Mouse (Mus musculus) ES-Bruce4 (cell line): ENCODE results near the gene Hdac5. TPM values are rescaled to one million over a fixed set of nuclear protein-coding genes. Genes with fewer than 3 reads are reported as not detected.

Source experiments
- H3K27ac ChIP-seq: 2 replicates; pipeline ENCODE4 v1.5.1; 2012; ENCODE audit warnings: low read length, inconsistent platforms; ENCODE audit not compliant: insufficient read depth
- H3K27me3 ChIP-seq: 2 replicates; pipeline ENCODE4 v1.6.1; 2012; ENCODE audit warnings: mild to moderate bottlenecking, low read length, inconsistent platforms; ENCODE audit not compliant: control insufficient read depth, poor library complexity, insufficient read depth, severe bottlenecking
- H3K36me3 ChIP-seq: 2 replicates; pipeline ENCODE4 v1.6.1; 2012; ENCODE audit warnings: inconsistent platforms, mild to moderate bottlenecking, low read length, moderate library complexity; ENCODE audit not compliant: control insufficient read depth, poor library complexity, insufficient read depth, severe bottlenecking
- H3K4me1 ChIP-seq: one replicate; pipeline ENCODE4 v1.8.1; 2011; ENCODE audit warnings: low read length; ENCODE audit not compliant: control insufficient read depth, insufficient read depth
- H3K4me3 ChIP-seq: 2 replicates; pipeline ENCODE4 v1.5.1; 2011; ENCODE audit warnings: low read depth, mild to moderate bottlenecking, low read length
- H3K9ac ChIP-seq: 2 replicates; pipeline ENCODE4 v1.6.1; 2012; ENCODE audit warnings: low read depth, mild to moderate bottlenecking, inconsistent platforms; ENCODE audit not compliant: poor library complexity, severe bottlenecking
- H3K9me3 ChIP-seq: replicated peaks from 2 replicates; pipeline ENCODE4 v1.6.1; 2012; ENCODE audit warnings: mild to moderate bottlenecking, low read length, inconsistent platforms; ENCODE audit not compliant: control insufficient read depth, poor library complexity, insufficient read depth, severe bottlenecking
- CTCF ChIP-seq: IDR thresholded peaks from one replicate; pipeline ENCODE4 v1.8.1; 2011; ENCODE audit warnings: low read depth, low read length
- EP300 ChIP-seq: IDR thresholded peaks from 2 replicates; pipeline ENCODE4 v1.6.1; 2011; ENCODE audit warnings: low read depth, low read length; ENCODE audit not compliant: insufficient read depth
- POLR2A ChIP-seq: IDR thresholded peaks from one replicate; pipeline ENCODE4 v1.8.1; 2011; ENCODE audit warnings: low read length; ENCODE audit not compliant: insufficient read depth
- polyA plus RNA-seq: library from polyadenylated mRNA; stranded (reverse); fragments of >200 nt; gene quantifications from 2 replicates; pipeline ENCODE4 v1.2.4, GENCODE M21; 2011; ENCODE audit warnings: low read depth; ENCODE audit not compliant: missing spikeins, insufficient read depth, insufficient read length

Hdac5 gene
- 41.2 and 42.4 TPM in 2 replicates for polyA plus RNA-seq

GRCm38 (mm10) chr11:102230006-102230741 is at the start of gene Hdac5:
Gene Hdac5, minus strand, starts transcription at chr11:102230166.
- Histone ChIP-seq H3K9ac (peak within 1 kb of the TSS; percentile 83), H3K9me3 (no peaks in the 10 kb centered on the region), H3K4me1 (peaks cover 10% of the 10 kb centered on the region), H3K27ac (no peak within 1 kb of the TSS), H3K4me3 (peak within 1 kb of the TSS; percentile 89), H3K27me3 (no peaks in the 10 kb centered on the region), H3K36me3 (no peaks in the 10 kb centered on the region)
- TF ChIP-seq POLR2A (peak; percentile 31), CTCF (no peak), EP300 (no peak)

GRCm38 (mm10) chr11:102279595-102279994 is 49.6 kb upstream of the Hdac5 start:
- Histone ChIP-seq H3K4me1 (no peaks in the 10 kb centered on the region), H3K9me3 (no peaks in the 10 kb centered on the region), H3K27ac (no peak overlapping the region), H3K27me3 (no peaks in the 10 kb centered on the region), H3K9ac (no peak overlapping the region), H3K4me3 (no peak overlapping the region), H3K36me3 (no peaks in the 10 kb centered on the region)
- TF ChIP-seq EP300 (no peak), CTCF (no peak), POLR2A (no peak)

GRCm38 (mm10) chr11:102277754-102278153 is 47.8 kb upstream of the Hdac5 start:
- H3K36me3 ChIP-seq = no peaks in the 10 kb centered on the region
- H3K9me3 ChIP-seq = no peaks in the 10 kb centered on the region
- H3K27me3 ChIP-seq = no peaks in the 10 kb centered on the region
- H3K27ac ChIP-seq = no peak overlapping the region
- H3K9ac ChIP-seq = no peak overlapping the region
- TF ChIP-seq CTCF = no peak
- no peak for TF ChIP-seq EP300
- TF ChIP-seq POLR2A = no peak
- no peak overlapping the region for H3K4me3 ChIP-seq
- H3K4me1 ChIP-seq = no peaks in the 10 kb centered on the region

- Histone ChIP-seq H3K9me3 (no peaks in the 10 kb centered on the region), H3K4me1 (no peaks in the 10 kb centered on the region), H3K9ac (peak overlapping the region; percentile 17), H3K4me3 (peak overlapping the region; percentile 24), H3K27me3 (no peaks in the 10 kb centered on the region), H3K27ac (no peak overlapping the region), H3K36me3 (no peaks in the 10 kb centered on the region)
- TF ChIP-seq CTCF (peak; percentile 24), EP300 (no peak), POLR2A (no peak)
Observed at GRCm38 (mm10) chr11:102276411-102276915, 46.5 kb upstream of the Hdac5 start.

GRCm38 (mm10) chr11:102268520-102269244 is 38.7 kb upstream of the Hdac5 start, which contains the start of gene Asb16:
Gene Asb16, plus strand, starts transcription at chr11:102268743.
- Histone ChIP-seq H3K4me1 (peaks cover 10% of the 10 kb centered on the region), H3K27ac (peak within 1 kb of the TSS; percentile 33), H3K9me3 (no peaks in the 10 kb centered on the region), H3K9ac (no peak within 1 kb of the TSS), H3K27me3 (no peaks in the 10 kb centered on the region), H3K4me3 (no peak within 1 kb of the TSS), H3K36me3 (0 out of 2 replicates have a peak, but pooled peaks cover 5% of the 10 kb centered on the region)
- no peak for TF ChIP-seq POLR2A
- no peak for TF ChIP-seq EP300
- TF ChIP-seq CTCF = no peak
